Comparison of ENCODE assay signal across 7 mouse cellular contexts in the genomic region with DNA sequence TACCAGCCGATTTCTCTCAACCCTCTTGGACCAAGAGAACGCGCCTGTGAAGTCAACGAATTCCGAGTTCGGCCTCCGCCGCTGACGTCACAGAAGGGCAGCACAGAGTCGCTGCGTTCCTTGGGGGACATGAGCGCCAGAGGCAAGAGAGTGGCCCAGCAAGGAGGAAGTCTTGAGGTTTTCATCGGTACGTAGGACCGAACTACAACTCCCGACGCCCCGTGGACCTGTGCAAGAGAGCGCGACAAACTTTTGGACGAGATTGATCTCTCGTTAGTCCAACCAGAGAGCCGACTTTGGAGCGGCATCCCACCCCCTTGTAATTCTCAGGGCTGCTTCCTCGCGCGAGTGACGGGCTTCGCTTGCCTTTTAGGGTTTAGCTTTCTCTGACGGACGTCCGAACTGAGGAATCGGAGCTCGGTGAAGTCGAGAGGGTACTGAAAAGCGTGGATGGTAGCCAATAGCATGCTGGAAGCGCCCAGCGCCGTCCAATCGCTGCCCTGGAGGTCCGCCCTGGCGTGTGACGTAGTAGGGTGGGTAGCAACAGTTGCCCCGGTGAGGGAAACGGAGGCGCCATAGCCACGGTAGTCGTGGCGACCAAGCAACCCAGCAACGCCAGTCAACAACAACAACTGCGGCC. TPM values are rescaled to one million over a fixed set of nuclear protein-coding genes. Genes with fewer than 3 reads are reported as not detected.
DNase-seq lines count a peak whose midpoint lies in the region; ATAC-seq lines count a peak whose summit lies in the region.

Rfx1 (plus strand) TSS at position 544 of the 640 bp plus-strand sequence.

- H3K9ac ChIP-seq in intestine, embryonic 15.5 days = peak within 1 kb of the TSS; percentile 86

- peak within 1 kb of the TSS; percentile 100 for H3K4me3 ChIP-seq in intestine, embryonic 15.5 days (replicated peaks)
- peak within 1 kb of the TSS; percentile 90 for H3K4me3 ChIP-seq in midbrain, embryonic 10.5 days

- intact Hi-C loops in gastrocnemius, postnatal 36 days (cut with DNase I) = no loop called here
- intact Hi-C loops in left cerebral cortex, postnatal 25 days (cut with DNase I) = no loop called here

- H3K27me3 ChIP-seq in intestine, embryonic 15.5 days (replicated peaks) = no peaks in the 10 kb centered on the region
- no peaks in the 10 kb centered on the region for H3K27me3 ChIP-seq in midbrain, embryonic 10.5 days (ENCODE audit: low read depth, poor library complexity, severe bottlenecking)

- peak within 1 kb of the TSS; percentile 66 for H3K4me2 ChIP-seq in intestine, embryonic 15.5 days (replicated peaks)

- ATAC-seq in intestine, embryonic 15.5 days = peak; percentile 98

- under 1% methylated on average over 51 of the region's 51 CpGs for WGBS in intestine, embryonic 15.5 days
- WGBS in midbrain, embryonic 10.5 days = under 1% methylated on average over 51 of the region's 51 CpGs

- no peaks in the 10 kb centered on the region for H3K36me3 ChIP-seq in intestine, embryonic 15.5 days
- no peaks in the 10 kb centered on the region for H3K36me3 ChIP-seq in midbrain, embryonic 10.5 days

- no peaks in the 10 kb centered on the region for H3K9me3 ChIP-seq in intestine, embryonic 15.5 days
- no peaks in the 10 kb centered on the region for H3K9me3 ChIP-seq in midbrain, embryonic 10.5 days (replicated peaks)

- peaks cover 30% of the 10 kb centered on the region for H3K4me1 ChIP-seq in intestine, embryonic 15.5 days (replicated peaks)
- peaks cover 40% of the 10 kb centered on the region for H3K4me1 ChIP-seq in midbrain, embryonic 10.5 days

- H3K27ac ChIP-seq in intestine, embryonic 15.5 days = peak within 1 kb of the TSS; percentile 97
- peak within 1 kb of the TSS; percentile 97 for H3K27ac ChIP-seq in midbrain, embryonic 10.5 days (replicated peaks)

- peak; percentile 100 for DNase-seq in adrenal gland, adult 2 months
- peak; percentile 98 for DNase-seq in embryo, embryonic 11.5 days (ENCODE audit: low read depth, low spot score)
- DNase-seq in gastrocnemius, postnatal 36 days = peak; percentile 97 to 99
- DNase-seq in left cerebral cortex, postnatal 25 days (ENCODE audit: low spot score in 2 of 2) = peak; percentile 100
- peak; percentile 99 for DNase-seq in midbrain, embryonic 10.5 days (ENCODE audit: low spot score)
- DNase-seq in right cerebral cortex, postnatal 4 days = peak; percentile 98

RNA-seq across cellular contexts. Expression of gene Rfx1, which starts in this region (rescaled TPM):
- 10 to 100 TPM; 17.1 to 19.9 TPM for total RNA-seq in adrenal gland, adult 2 months (2021)
- 34.5 and 36.6 TPM in 2 replicates for polyA plus RNA-seq in adrenal gland, adult 2 months (2012; rRNA removed)
- total RNA-seq in gastrocnemius, postnatal 36 days (2021) = 1 to 10 TPM; 4.7 TPM
- polyA plus RNA-seq in intestine, embryonic 15.5 days (2015; fragmentation: Nextera tagmentation; extraction: Ambion mirVana) = 7.3 and 7.9 TPM in 2 replicates
- total RNA-seq in left cerebral cortex, postnatal 25 days (2021) = 10 to 100 TPM; 21.4 to 24.4 TPM
- 7.7 and 8.6 TPM in 2 replicates for polyA plus RNA-seq in midbrain, embryonic 10.5 days (2016; fragmentation: Nextera tagmentation; extraction: Ambion mirVana)

Comparison
In these comparisons a context has a peak if more than half of its experiments do, and no peak if none do; other contexts are left out.
1. Peak in every context shown above with its lines: DNase-seq, ATAC-seq, H3K4me3 ChIP-seq and H3K27ac ChIP-seq.